Mouse (Mus musculus) liver, embryonic 11.5 days (tissue): ENCODE data around the gene Uhrf1bp1. TPM values are rescaled to one million over a fixed set of nuclear protein-coding genes. Genes with fewer than 3 reads are reported as not detected.

Source experiments
- ATAC-seq: fragments of 200-750 bp; cut with Nextera tagmentation; replicated peaks from 2 replicates; pipeline ENCODE4 v1.8.0; 2017; ENCODE audit warnings: moderate number of reproducible peaks, mild to moderate bottlenecking, moderate TSS enrichment, moderate library complexity; ENCODE audit not compliant: low FRiP score
- DNase-seq: peaks from one replicate; pipeline ENCODE4 v3.0.0-alpha.2; 2017; ENCODE audit warnings: low spot score
- H3K27ac ChIP-seq: fragments of 300-500 bp; sonication (generic); 2 replicates; pipeline ENCODE4 v1.5.1; 2014; ENCODE audit warnings: mild to moderate bottlenecking, low read depth, low read length, control low read depth
- H3K27me3 ChIP-seq: fragments of 300-500 bp; sonication (generic); replicated peaks from 2 replicates; pipeline ENCODE4 v1.6.1; 2014; ENCODE audit warnings: low read length, mixed read lengths; ENCODE audit not compliant: control insufficient read depth, insufficient read depth
- H3K36me3 ChIP-seq: fragments of 300-500 bp; sonication (generic); 2 replicates; pipeline ENCODE4 v1.6.1; 2014; ENCODE audit warnings: mild to moderate bottlenecking, low read length, moderate library complexity, mixed read lengths; ENCODE audit not compliant: control insufficient read depth, insufficient read depth
- H3K4me1 ChIP-seq: fragments of 300-500 bp; sonication (generic); replicated peaks from 2 replicates; pipeline ENCODE4 v1.6.1; 2014; ENCODE audit warnings: low read length, mixed read lengths; ENCODE audit not compliant: control insufficient read depth, insufficient read depth
- H3K4me2 ChIP-seq: fragments of 300-500 bp; sonication (generic); 2 replicates; pipeline ENCODE4 v1.6.1; 2014; ENCODE audit warnings: mild to moderate bottlenecking, control low read depth, moderate library complexity
- H3K4me3 ChIP-seq: fragments of 300-500 bp; sonication (generic); 2 replicates; pipeline ENCODE4 v1.5.1; 2014; ENCODE audit warnings: low read depth, low read length, control low read depth
- H3K9ac ChIP-seq: fragments of 300-500 bp; sonication (generic); 2 replicates; pipeline ENCODE4 v1.6.1; 2014; ENCODE audit warnings: low read depth, low read length, control low read depth
- H3K9me3 ChIP-seq: fragments of 300-500 bp; sonication (generic); 2 replicates; pipeline ENCODE4 v1.6.1; 2016; ENCODE audit warnings: low read length, inconsistent platforms, mixed read lengths; ENCODE audit not compliant: control insufficient read depth
- WGBS: fragments of 180-500 bp; shearing (Covaris S2); extraction: QIAGEN DNeasy Blood & Tissue Kit; methylation state at CpG from one replicate; pipeline ENCODE4 v1.1.7; 2014; 5-methylcytosine and 5-hydroxymethylcytosine counted together
- polyA plus RNA-seq: library from polyadenylated mRNA; unstranded; fragments of >200 nt; fragmentation: Nextera tagmentation; extraction: Ambion mirVana; gene quantifications from 2 replicates; pipeline ENCODE4 v1.2.1, GENCODE M21; 2014

The Uhrf1bp1 gene
- polyA plus RNA-seq, 1 experiment from 2014 or later: 9.4 TPM

DNA sequence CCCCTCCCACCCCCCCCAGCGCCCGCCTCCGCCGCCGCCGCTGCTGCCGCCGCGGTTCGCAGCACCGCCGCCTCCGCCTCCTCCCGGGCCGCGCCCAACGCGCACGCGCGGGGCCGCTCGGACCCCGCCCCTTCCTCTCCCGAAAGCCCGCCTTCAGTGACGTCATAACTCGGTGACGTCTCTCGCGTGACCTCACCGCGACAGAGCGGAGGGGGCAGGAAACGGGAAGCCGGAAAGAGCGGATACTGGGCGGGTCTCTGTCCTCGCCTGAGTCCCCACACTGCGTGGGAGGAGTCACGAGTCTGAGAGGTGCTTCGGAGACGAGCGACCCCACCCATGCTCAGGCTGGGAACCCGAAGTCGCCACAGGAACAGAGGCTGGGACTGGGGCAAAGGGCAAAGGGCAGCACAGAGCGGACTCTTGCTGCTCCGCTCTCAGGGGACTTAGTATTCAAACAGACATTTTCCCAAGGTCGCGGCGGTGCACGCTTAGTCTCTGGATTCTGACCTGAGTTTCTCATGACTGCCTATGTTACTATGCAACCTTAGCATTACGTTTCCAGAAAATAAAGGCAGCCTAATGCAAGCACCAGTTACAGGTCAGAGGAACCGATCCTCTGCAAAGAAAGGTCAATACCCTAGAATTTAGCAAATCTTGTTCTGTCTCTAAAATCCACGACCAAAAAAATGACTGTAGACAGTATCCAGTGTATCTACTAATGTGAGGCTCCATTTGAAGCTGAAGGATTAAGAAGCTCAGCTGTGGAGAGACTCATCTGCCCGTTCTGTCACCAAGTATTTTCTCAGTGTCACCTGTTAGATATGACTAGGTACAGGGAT, 35.5 kb upstream of the Uhrf1bp1 start, which contains the start of gene D17Wsu92e:
Gene D17Wsu92e, minus strand, starts transcription at position 81 of the 839 bp plus-strand sequence.
- Histone ChIP-seq H3K9me3 (no peaks in the 10 kb centered on the region), H3K4me2 (peak within 1 kb of the TSS; percentile 97), H3K4me1 (peaks cover 45% of the 10 kb centered on the region), H3K4me3 (peak within 1 kb of the TSS; percentile 99), H3K27ac (peak within 1 kb of the TSS; percentile 92), H3K9ac (peak within 1 kb of the TSS; percentile 91), H3K36me3 (no peaks in the 10 kb centered on the region; the same call in 1 of the 2 replicates), H3K27me3 (no peaks in the 10 kb centered on the region)
- DNase-seq (peak; percentile 100), ATAC-seq (peak; percentile 93)
- 2% methylated on average over 40 of the region's 56 CpGs for WGBS

DNA sequence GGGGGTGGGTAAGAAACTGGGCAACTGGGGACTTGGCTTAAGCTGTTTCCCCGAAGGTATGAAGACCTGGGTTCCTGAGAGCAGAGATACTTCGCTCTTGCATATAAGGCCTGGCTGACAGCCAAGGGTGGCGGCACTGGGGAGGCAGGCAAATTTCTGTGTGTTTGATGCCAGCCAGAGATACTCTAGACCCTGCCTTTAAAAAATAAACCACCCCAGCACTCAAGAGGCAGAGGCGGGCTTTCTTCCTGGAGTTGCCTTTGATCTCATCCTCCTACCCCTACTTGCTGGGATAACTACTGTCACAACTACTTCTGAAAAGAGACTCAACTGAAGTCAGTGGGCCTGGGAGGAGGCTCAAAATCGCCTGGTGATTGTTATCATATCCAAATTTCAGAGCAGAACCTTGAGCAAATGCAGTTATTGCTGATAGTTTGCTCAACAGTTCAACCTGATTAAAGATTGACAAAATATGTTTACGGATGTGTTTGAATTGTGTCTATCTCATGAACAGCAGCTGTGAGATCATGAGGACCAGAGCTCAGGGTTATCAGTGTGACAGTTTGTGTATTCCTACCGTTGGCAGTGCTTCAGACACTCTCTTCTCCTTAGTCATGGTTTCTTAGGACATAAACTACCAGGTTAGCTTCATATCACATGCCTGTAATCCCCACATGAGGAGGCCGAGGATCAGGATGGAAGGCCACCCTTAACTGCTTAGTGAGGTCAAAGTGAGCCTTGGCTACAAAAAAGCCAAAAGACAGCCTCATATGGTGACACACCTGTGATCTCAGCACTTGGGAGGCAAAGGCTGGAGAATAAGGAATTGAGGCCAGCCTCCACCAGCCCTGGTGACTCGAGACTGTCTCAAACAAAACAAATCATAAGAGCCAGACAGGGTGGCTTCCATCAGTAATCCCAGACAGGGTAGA, 34.6 kb upstream of the Uhrf1bp1 start:
- Histone ChIP-seq H3K27me3 (no peaks in the 10 kb centered on the region), H3K9me3 (no peaks in the 10 kb centered on the region), H3K4me3 (peak overlapping the region; percentile 99; the same call in 1 of the 2 replicates), H3K9ac (peak overlapping the region; percentile 71), H3K4me2 (peak overlapping the region; percentile 74), H3K36me3 (no peaks in the 10 kb centered on the region; the same call in 1 of the 2 replicates), H3K27ac (peak overlapping the region; percentile 92), H3K4me1 (peaks cover 50% of the 10 kb centered on the region)
- DNase-seq (no peak), ATAC-seq (0 out of 2 replicates have a peak, but pooled peaks have one; percentile 14)
- WGBS: 50% methylated on average over 9 of the region's 9 CpGs

DNA sequence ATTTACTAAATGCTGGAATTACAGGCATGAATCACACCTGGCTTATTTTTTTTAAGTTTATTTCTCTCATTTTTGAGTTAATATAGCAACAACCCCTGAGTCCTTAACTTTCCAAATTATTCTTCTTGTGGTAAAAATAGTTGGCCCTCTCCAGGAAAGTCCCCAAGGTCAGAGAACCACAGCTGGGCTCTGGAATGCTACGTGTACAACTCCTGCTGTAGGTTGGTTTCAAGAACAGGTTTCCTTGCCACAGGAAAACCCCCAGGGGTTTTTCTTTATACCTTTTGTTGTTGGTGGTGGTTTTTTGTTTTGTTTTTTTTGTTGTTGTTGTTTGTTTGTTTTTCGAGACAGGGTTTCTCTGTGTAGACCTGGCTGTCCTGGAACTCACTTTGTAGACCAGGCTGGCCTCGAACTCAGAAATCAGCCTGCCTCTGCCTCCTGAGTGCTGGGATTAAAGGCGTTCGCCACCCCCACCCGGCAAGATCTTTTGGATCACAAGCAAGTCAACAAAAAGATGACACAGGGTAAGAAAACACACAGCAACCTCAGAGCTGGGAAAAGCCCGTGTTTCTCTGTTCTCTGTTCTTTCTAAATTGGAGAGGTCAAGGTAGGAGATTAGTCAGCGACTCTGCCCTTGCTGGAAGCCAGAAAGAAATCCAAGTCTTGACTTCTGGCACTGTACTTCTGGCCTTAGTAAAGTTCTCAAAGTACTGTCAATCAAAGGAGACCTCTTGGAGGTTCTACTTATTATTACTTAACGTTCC, 32.9 kb upstream of the Uhrf1bp1 start:
- Histone ChIP-seq H3K4me1 (peaks cover 44% of the 10 kb centered on the region), H3K36me3 (no peaks in the 10 kb centered on the region), H3K9ac (no peak overlapping the region), H3K4me3 (no peak overlapping the region), H3K4me2 (no peak overlapping the region), H3K27me3 (no peaks in the 10 kb centered on the region), H3K27ac (no peak overlapping the region), H3K9me3 (no peaks in the 10 kb centered on the region)
- 82% methylated on average over 9 of the region's 9 CpGs for WGBS
- DNase-seq (no peak), ATAC-seq (no peak)

DNA sequence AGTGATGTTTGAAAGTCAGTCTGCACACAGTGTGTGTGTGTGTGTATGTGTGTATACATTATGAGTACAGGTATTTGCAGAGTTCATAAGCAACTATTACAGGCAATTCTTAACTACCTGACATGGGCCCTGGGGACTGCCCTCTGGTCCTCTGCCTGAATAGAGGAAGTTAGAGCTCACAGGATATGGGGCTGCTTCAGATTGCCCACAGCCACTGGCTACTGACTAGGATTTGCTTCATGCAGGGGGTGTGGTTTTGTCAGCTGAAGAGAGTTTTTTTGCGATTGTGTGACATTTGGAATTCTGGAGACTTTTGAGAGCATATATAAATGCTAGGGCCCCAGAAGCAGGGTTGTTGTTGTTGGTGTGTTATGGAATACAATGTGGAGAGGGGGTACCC, 31.3 kb upstream of the Uhrf1bp1 start:
- 0 out of 2 replicates have a peak overlapping the region, but pooled peaks have one; percentile 68 for H3K27ac ChIP-seq
- H3K4me1 ChIP-seq: peaks cover 36% of the 10 kb centered on the region
- DNase-seq (no peak), ATAC-seq (no peak)
- H3K9ac ChIP-seq: no peak overlapping the region
- peak overlapping the region; percentile 78 for H3K4me2 ChIP-seq
- WGBS: 37% methylated on average over 1 of the region's 1 CpGs
- no peaks in the 10 kb centered on the region for H3K36me3 ChIP-seq
- no peak overlapping the region for H3K4me3 ChIP-seq
- H3K9me3 ChIP-seq: no peaks in the 10 kb centered on the region
- no peaks in the 10 kb centered on the region for H3K27me3 ChIP-seq

DNA sequence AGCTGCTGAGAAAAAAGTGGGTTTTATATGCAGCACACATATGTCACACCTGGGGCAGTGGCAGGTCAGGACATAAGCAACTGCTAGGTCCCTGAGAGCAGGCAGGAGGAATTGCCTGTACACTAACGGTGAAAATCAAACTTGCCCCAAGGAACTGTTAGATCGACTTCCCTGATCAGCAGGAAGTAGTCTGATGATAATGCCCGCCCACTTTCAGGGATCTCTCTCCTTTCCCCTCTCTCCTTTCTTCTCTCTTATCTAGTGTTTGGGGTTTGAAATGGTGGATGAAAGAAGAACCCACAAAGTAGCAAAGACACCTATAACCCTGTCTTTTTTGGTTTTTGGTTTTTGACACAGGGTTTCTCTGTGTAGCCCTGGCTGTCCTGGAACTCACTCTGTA, 30.7 kb upstream of the Uhrf1bp1 start:
- WGBS: 8% methylated on average over 3 of the region's 3 CpGs
- H3K27me3 ChIP-seq: no peaks in the 10 kb centered on the region
- DNase-seq (no peak), ATAC-seq (no peak)
- no peak overlapping the region for H3K9ac ChIP-seq
- no peaks in the 10 kb centered on the region for H3K36me3 ChIP-seq
- H3K4me3 ChIP-seq: peak overlapping the region; percentile 50; the same call in 1 of the 2 replicates
- H3K27ac ChIP-seq: peak overlapping the region; percentile 68
- H3K4me2 ChIP-seq: peak overlapping the region; percentile 78
- no peaks in the 10 kb centered on the region for H3K9me3 ChIP-seq
- H3K4me1 ChIP-seq: peaks cover 36% of the 10 kb centered on the region

DNA sequence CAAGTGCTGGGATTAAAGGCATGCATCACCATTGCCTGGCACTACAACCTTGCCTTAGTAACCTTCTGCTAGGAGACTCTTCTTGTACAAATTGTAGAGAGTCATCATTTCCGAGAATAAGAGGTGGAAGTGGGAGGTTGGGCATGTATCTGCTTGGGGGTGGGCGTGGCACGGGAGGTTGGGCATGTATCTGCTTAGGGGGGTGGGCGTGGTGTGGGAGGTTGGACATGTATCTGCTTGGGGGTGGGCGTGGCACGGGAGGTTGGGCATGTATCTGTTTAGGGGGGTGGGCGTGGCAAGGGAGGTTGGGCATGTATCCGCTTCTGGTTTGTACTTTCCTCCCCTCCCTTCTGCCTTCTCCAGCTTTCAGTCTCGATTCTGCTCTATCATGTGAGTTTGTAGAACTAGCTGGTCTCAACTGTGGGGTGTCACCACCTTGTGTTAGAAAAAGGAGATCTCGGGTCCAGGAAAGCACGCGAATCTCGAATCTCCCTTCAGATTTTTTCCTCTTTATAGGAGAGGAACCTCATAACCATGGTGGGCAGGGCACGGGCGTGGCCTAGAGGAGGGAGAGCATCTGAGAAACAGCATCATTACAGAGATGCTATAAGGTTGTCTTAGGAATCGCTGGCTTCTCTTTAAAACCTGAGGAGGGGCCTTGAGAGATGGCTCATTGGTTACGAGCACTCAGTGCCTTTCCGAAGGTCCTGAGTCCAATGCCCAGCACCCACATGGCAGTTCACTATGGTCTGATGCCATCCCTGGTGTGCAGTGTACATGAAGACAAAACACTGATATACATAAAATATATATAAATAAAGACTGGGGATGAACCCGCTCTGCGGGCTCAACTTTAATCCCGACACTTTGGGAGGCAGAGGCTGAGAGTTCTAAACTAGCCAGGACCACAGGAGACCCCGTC, 30.0 kb upstream of the Uhrf1bp1 start:
- ATAC-seq: peak; percentile 79
- 2% methylated on average over 22 of the region's 22 CpGs for WGBS
- Histone ChIP-seq H3K27me3 (no peaks in the 10 kb centered on the region), H3K4me3 (peak overlapping the region; percentile 50), H3K36me3 (no peaks in the 10 kb centered on the region), H3K9me3 (no peaks in the 10 kb centered on the region), H3K4me2 (peak overlapping the region; percentile 78), H3K9ac (peak overlapping the region; percentile 50; the same call in 1 of the 2 replicates), H3K4me1 (peaks cover 33% of the 10 kb centered on the region), H3K27ac (peak overlapping the region; percentile 68)
- peak; percentile 78 for DNase-seq

DNA sequence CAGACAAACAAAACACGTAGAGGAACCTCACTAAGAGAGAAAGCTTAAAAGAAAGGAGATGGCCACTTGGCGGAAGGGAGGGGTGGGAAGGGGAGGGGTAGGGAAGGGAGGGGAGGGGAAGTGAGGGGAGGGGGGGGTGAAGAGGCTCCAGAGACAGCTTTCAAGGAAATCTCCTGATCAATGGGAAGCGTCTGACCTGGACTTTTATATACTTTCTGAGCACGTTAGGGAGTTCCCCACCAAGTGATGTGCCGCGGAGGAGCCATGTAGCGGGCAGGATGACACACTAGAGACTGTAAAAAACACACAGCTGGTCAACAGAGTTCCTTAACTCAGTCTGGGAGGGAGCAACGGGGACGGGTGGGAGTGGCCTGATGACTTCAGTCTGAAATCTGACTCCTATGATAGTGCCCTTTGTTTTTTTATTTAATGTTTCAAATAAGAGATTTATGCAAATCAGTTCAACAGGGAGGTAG, 29.3 kb upstream of the Uhrf1bp1 start:
- H3K27ac ChIP-seq: no peak overlapping the region
- peak overlapping the region; percentile 78 for H3K4me2 ChIP-seq
- ATAC-seq (no peak), DNase-seq (peak; percentile 55)
- WGBS: under 1% methylated on average over 8 of the region's 9 CpGs
- H3K36me3 ChIP-seq: no peaks in the 10 kb centered on the region
- H3K4me1 ChIP-seq: peaks cover 26% of the 10 kb centered on the region
- H3K4me3 ChIP-seq: peak overlapping the region; percentile 50
- no peaks in the 10 kb centered on the region for H3K27me3 ChIP-seq
- no peaks in the 10 kb centered on the region for H3K9me3 ChIP-seq
- no peak overlapping the region for H3K9ac ChIP-seq
